Mouse (Mus musculus) MEL (cell line): ENCODE measurements around the gene Lims1. TPM values are rescaled to one million over a fixed set of nuclear protein-coding genes. Genes with fewer than 3 reads are reported as not detected.

ENCODE experiments used
- DNase-seq: peaks from one replicate; pipeline ENCODE4 v3.0.0; 2011; ENCODE audit warnings: low read depth, low spot score
- H3K27ac ChIP-seq: 2 replicates; pipeline ENCODE4 v1.5.1; 2012; ENCODE audit warnings: low read depth, mild to moderate bottlenecking, control low read depth, low read length, moderate library complexity; ENCODE audit not compliant: control insufficient read depth
- H3K27me3 ChIP-seq, 2 experiments: fragments of 150-350 bp in 1 of 2; sonication (generic) in 1 of 2; 2 replicates each; pipeline ENCODE4 v1.6.1; 2012; ENCODE audit warnings: low read length in 2 of 2, mild to moderate bottlenecking in 2 of 2, improper control_type of control experiment in 1 of 2, moderate library complexity in 1 of 2; ENCODE audit not compliant: insufficient read depth in 2 of 2, control insufficient read depth in 1 of 2
- H3K36me3 ChIP-seq, 2 experiments: 2 replicates each; pipeline ENCODE4 v1.6.1; 2012 to 2014; ENCODE audit warnings: low read length in 2 of 2, improper control_type of control experiment in 1 of 2, inconsistent platforms in 1 of 2, mild to moderate bottlenecking in 1 of 2; ENCODE audit not compliant: insufficient read depth in 2 of 2, control insufficient read depth in 1 of 2
- H3K4me1 ChIP-seq, 2 experiments: fragments of 150-350 bp in 1 of 2; sonication (generic) in 1 of 2; 2 replicates each; pipeline ENCODE4 v1.6.1; 2012; ENCODE audit warnings: low read length in 2 of 2, improper control_type of control experiment in 1 of 2, mild to moderate bottlenecking in 1 of 2; ENCODE audit not compliant: insufficient read depth in 2 of 2, control insufficient read depth in 1 of 2
- H3K4me3 ChIP-seq, 2 experiments: fragments of 150-350 bp in 1 of 2; sonication (generic) in 1 of 2; 2 replicates each; pipeline ENCODE4 v1.5.1; 2012; ENCODE audit warnings: low read depth in 2 of 2, low read length in 2 of 2, mild to moderate bottlenecking in 2 of 2, moderate library complexity in 2 of 2, control low read depth in 1 of 2, improper control_type of control experiment in 1 of 2; ENCODE audit not compliant: control insufficient read depth in 1 of 2, insufficient read depth in 1 of 2
- H3K79me2 ChIP-seq: 2 replicates; pipeline ENCODE4 v1.6.1; 2012; ENCODE audit warnings: mild to moderate bottlenecking, low read length, moderate library complexity; ENCODE audit not compliant: control insufficient read depth, poor library complexity, insufficient read depth
- H3K9ac ChIP-seq: 2 replicates; pipeline ENCODE4 v1.6.1; 2012; ENCODE audit warnings: low read depth, mild to moderate bottlenecking, control low read depth, low read length, moderate library complexity; ENCODE audit not compliant: control insufficient read depth, poor library complexity, severe bottlenecking
- H3K9me3 ChIP-seq: fragments of 150-350 bp; sonication (generic); replicated peaks from 2 replicates; pipeline ENCODE4 v1.6.1; 2012; ENCODE audit warnings: mild to moderate bottlenecking, low read length, improper control_type of control experiment, moderate library complexity; ENCODE audit not compliant: insufficient read depth
- BHLHE40 ChIP-seq: IDR thresholded peaks from 2 replicates; pipeline ENCODE4 v1.6.1; 2012; ENCODE audit warnings: low read depth, mild to moderate bottlenecking, inconsistent platforms, low read length, improper control_type of control experiment, borderline replicate concordance
- CTCF ChIP-seq, 3 experiments: IDR thresholded peaks in 2 of 3; conservative IDR thresholded peaks in 1 of 3; 2 replicates each; pipeline ENCODE4 v1.5.1; 2011 to 2012; ENCODE audit warnings: low read length in 3 of 3, low read depth in 2 of 3, mild to moderate bottlenecking in 2 of 3, improper control_type of control experiment in 1 of 3, inconsistent platforms in 1 of 3, mixed read lengths in 1 of 3, moderate library complexity in 1 of 3; ENCODE audit not compliant: control insufficient read depth in 1 of 3, insufficient read depth in 1 of 3, poor library complexity in 1 of 3, severe bottlenecking in 1 of 3
- ELF1 ChIP-seq: IDR thresholded peaks from 2 replicates; pipeline ENCODE4 v1.6.1; 2014; ENCODE audit warnings: low read depth, mild to moderate bottlenecking, inconsistent platforms, low read length, improper control_type of control experiment, moderate library complexity
- EP300 ChIP-seq, 2 experiments: IDR thresholded peaks; 2 replicates each; pipeline ENCODE4 v1.6.1; 2011; ENCODE audit warnings: improper control_type of control experiment in 2 of 2, low read length in 2 of 2, low read depth in 1 of 2, mild to moderate bottlenecking in 1 of 2
- ETS1 ChIP-seq: IDR thresholded peaks from 2 replicates; pipeline ENCODE4 v1.6.1; 2012; ENCODE audit warnings: low read depth, mild to moderate bottlenecking, inconsistent platforms, low read length, improper control_type of control experiment, moderate library complexity
- GABPA ChIP-seq: IDR thresholded peaks from 2 replicates; pipeline ENCODE4 v1.6.1; 2012; ENCODE audit warnings: low read depth, mild to moderate bottlenecking, inconsistent platforms, low read length, improper control_type of control experiment, moderate library complexity
- GATA1 ChIP-seq: IDR thresholded peaks from 2 replicates; pipeline ENCODE4 v1.6.1; 2011; ENCODE audit warnings: low read depth, low read length, improper control_type of control experiment
- HCFC1 ChIP-seq: IDR thresholded peaks from 2 replicates; pipeline ENCODE4 v1.6.1; 2012; ENCODE audit warnings: low read depth, mild to moderate bottlenecking, inconsistent platforms, low read length, improper control_type of control experiment, moderate library complexity
- JUND ChIP-seq: IDR thresholded peaks from 2 replicates; pipeline ENCODE4 v1.6.1; 2011; ENCODE audit warnings: low read depth, mild to moderate bottlenecking, improper control_type of control experiment, low read length
- MAFK ChIP-seq: IDR thresholded peaks from 2 replicates; pipeline ENCODE4 v1.6.1; 2011; ENCODE audit warnings: low read depth, mild to moderate bottlenecking, low read length, improper control_type of control experiment, borderline replicate concordance
- MAX ChIP-seq: IDR thresholded peaks from 2 replicates; pipeline ENCODE4 v1.6.1; 2011; ENCODE audit warnings: low read length, improper control_type of control experiment
- MAZ ChIP-seq: IDR thresholded peaks from 2 replicates; pipeline ENCODE4 v1.6.1; 2012; ENCODE audit warnings: low read depth, mild to moderate bottlenecking, inconsistent platforms, low read length, improper control_type of control experiment
- MEF2A ChIP-seq: IDR thresholded peaks from 2 replicates; pipeline ENCODE4 v1.6.1; 2014; ENCODE audit warnings: low read depth, mild to moderate bottlenecking, inconsistent platforms, low read length, improper control_type of control experiment; ENCODE audit not compliant: poor library complexity, insufficient replicate concordance, severe bottlenecking; ENCODE audit errors: extremely low read depth
- MXI1 ChIP-seq: IDR thresholded peaks from 2 replicates; pipeline ENCODE4 v1.6.1; 2011; ENCODE audit warnings: mild to moderate bottlenecking, low read depth, low read length, improper control_type of control experiment
- MYB ChIP-seq: IDR thresholded peaks from 2 replicates; pipeline ENCODE4 v1.6.1; 2011; ENCODE audit warnings: mild to moderate bottlenecking, low read depth, low read length, improper control_type of control experiment
- MYC ChIP-seq: IDR thresholded peaks from 2 replicates; pipeline ENCODE4 v1.6.1; 2011; ENCODE audit warnings: low read depth, mild to moderate bottlenecking, low read length, improper control_type of control experiment, moderate library complexity
- NRF1 ChIP-seq: IDR thresholded peaks from 2 replicates; pipeline ENCODE4 v1.6.1; 2014; ENCODE audit warnings: low read depth, mild to moderate bottlenecking, inconsistent platforms, low read length, improper control_type of control experiment, moderate library complexity; ENCODE audit not compliant: poor library complexity, insufficient read depth, severe bottlenecking
- POLR2AphosphoS5 ChIP-seq: IDR thresholded peaks from 2 replicates; pipeline ENCODE4 v1.6.1; 2012; ENCODE audit warnings: low read depth, borderline replicate concordance, mild to moderate bottlenecking, inconsistent platforms, low read length, moderate library complexity, mixed read lengths
- RCOR1 ChIP-seq: IDR thresholded peaks from 2 replicates; pipeline ENCODE4 v1.6.1; 2012; ENCODE audit warnings: low read depth, mild to moderate bottlenecking, inconsistent platforms, low read length, improper control_type of control experiment
- SIN3A ChIP-seq: IDR thresholded peaks from 2 replicates; pipeline ENCODE4 v1.6.1; 2012; ENCODE audit warnings: low read length, improper control_type of control experiment, inconsistent platforms
- TAL1 ChIP-seq: IDR thresholded peaks from 2 replicates; pipeline ENCODE4 v1.6.1; 2012; ENCODE audit warnings: mild to moderate bottlenecking, inconsistent platforms, low read length, moderate library complexity, mixed read lengths
- TBP ChIP-seq: IDR thresholded peaks from 2 replicates; pipeline ENCODE4 v1.8.0; 2011; ENCODE audit warnings: low read depth, low read length, improper control_type of control experiment
- TCF12 ChIP-seq: IDR thresholded peaks from 2 replicates; pipeline ENCODE4 v1.6.1; 2014; ENCODE audit warnings: low read depth, mild to moderate bottlenecking, inconsistent platforms, low read length, improper control_type of control experiment, moderate library complexity
- USF1 ChIP-seq: IDR thresholded peaks from 2 replicates; pipeline ENCODE4 v1.6.1; 2014; ENCODE audit warnings: low read depth, mild to moderate bottlenecking, inconsistent platforms, low read length, improper control_type of control experiment, moderate library complexity
- USF2 ChIP-seq, 2 experiments: IDR thresholded peaks; 2 replicates each; pipeline ENCODE4 v1.6.1; 2011 to 2012; ENCODE audit warnings: improper control_type of control experiment in 2 of 2, low read length in 2 of 2, borderline replicate concordance in 1 of 2, inconsistent platforms in 1 of 2, low read depth in 1 of 2, mild to moderate bottlenecking in 1 of 2; ENCODE audit not compliant: insufficient read depth in 1 of 2
- ZNF384 ChIP-seq: IDR thresholded peaks from 2 replicates; pipeline ENCODE4 v1.6.1; 2012; ENCODE audit warnings: low read depth, mild to moderate bottlenecking, inconsistent platforms, low read length, improper control_type of control experiment
- polyA plus RNA-seq, 2 experiments: library from polyadenylated mRNA; stranded (reverse) in 1 of 2; unstranded in 1 of 2; fragments of >175 nt in 1 of 2; fragments of >200 nt in 1 of 2; gene quantifications; 2 replicates each; pipeline versions ENCODE4 v1.2.1 to v1.2.4; 2012; ENCODE audit warnings: low replicate concordance in 2 of 2, low read depth in 1 of 2; ENCODE audit not compliant: insufficient read length in 2 of 2, insufficient read depth in 1 of 2, missing spikeins in 1 of 2
- total RNA-seq: library from RNA; depleted of rRNA; stranded (reverse); fragments of 300-350 nt; gene quantifications from 2 replicates; pipeline ENCODE4 v1.2.3, GENCODE M21; 2012

The Lims1 gene
- total and polyA plus RNA-seq, 3 experiments: 24.9 to 28.5 TPM; not detected in 1

DNA sequence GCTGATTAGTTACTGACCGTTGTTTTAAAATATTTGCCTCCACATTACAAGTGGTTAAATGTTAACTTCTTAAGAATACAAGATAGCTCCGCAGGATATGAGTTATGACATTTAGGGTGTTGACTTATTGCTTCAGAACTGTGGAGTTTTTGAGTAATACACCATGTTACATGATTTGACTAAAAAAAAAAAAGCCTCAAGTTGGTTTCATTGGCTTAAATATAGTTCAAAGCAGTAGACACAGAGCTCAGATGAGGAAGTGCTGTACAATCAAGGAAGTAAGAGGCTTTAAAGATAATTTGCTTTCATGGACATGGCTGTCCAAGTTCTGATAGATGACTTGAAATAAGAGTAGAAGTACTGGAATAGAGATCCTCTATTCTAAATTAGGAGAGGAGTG, 28.4 kb downstream of the Lims1 start (continued):
- peak; percentile 35; the same call in 1 of the 2 replicates for TF ChIP-seq BHLHE40
- TF ChIP-seq MYC: 0 out of 2 replicates have a peak, but pooled peaks have one; percentile 28
- TF ChIP-seq ELF1: peak; percentile 87
- peak; percentile 82 to 92 for TF ChIP-seq EP300 (IDR thresholded peaks at IDR 0.05; ENCODE audit: low read depth in 1 of 2, low read length in 2 of 2)
- no peak for TF ChIP-seq MYB
- TF ChIP-seq JUND: 0 out of 2 replicates have a peak, but pooled peaks have one; percentile 20
- TF ChIP-seq NRF1: no peak

DNA sequence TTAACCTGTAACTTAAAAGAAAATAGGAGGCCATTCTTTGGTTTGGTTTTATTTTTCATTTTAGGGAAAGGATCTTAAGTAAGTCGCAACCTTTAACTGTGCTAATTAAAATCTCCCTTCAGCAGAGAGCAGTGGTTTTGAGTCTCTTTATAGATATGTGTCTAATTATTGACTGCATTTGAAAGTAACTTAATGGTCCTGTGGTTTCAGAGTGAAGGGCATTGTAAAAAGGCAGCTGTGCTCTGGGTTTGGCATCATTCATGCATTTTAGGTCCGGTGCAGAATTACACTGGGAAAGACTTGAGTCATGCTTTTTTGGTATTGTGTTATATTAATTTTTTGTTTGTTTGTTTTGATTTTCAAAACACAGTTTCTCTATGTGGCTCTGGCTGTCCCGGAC, 29.1 kb downstream of the Lims1 start:
- Histone ChIP-seq H3K9ac (no peak overlapping the region; the same call in 1 of the 2 replicates), H3K36me3 (peaks cover 0 to 36% of the 10 kb centered on the region in 2 experiments; a peak in 2 of 4 replicates), H3K79me2 (no peaks in the 10 kb centered on the region), H3K27me3 (no peaks in the 10 kb centered on the region), H3K4me3 (no peak overlapping the region), H3K9me3 (no peaks in the 10 kb centered on the region), H3K4me1 (peaks cover 18 to 28% of the 10 kb centered on the region in 2 experiments), H3K27ac (no peak overlapping the region)
- TF ChIP-seq POLR2AphosphoS5: no peak
- TF ChIP-seq MAZ: no peak
- no peak for DNase-seq

GRCm38 (mm10) chr10:58354561-58354960, 31.3 kb downstream of the Lims1 start:
- H3K27ac ChIP-seq: no peak overlapping the region; the same call in 1 of the 2 replicates

More at GRCm38 (mm10) chr10:58354561-58354960, 31.3 kb downstream of the Lims1 start:
- Histone ChIP-seq H3K36me3 (peaks cover 0 to 36% of the 10 kb centered on the region in 2 experiments; a peak in 2 of 4 replicates), H3K9ac (no peak overlapping the region), H3K79me2 (no peaks in the 10 kb centered on the region), H3K9me3 (no peaks in the 10 kb centered on the region), H3K27me3 (no peaks in the 10 kb centered on the region), H3K4me1 (peaks cover 18 to 28% of the 10 kb centered on the region in 2 experiments), H3K4me3 (no peak overlapping the region)
- peak; percentile 87 for TF ChIP-seq SIN3A
- TF ChIP-seq TCF12: peak; percentile 98
- peak; percentile 94 for TF ChIP-seq GATA1
- peak; percentile 96 for TF ChIP-seq RCOR1
- no peak for TF ChIP-seq USF2 (IDR thresholded peaks at IDR 0.05; ENCODE audit: borderline replicate concordance in 1 of 2, insufficient read depth in 1 of 2, low read depth in 1 of 2, low read length in 2 of 2)
- TF ChIP-seq TAL1: peak; percentile 92
- no peak for TF ChIP-seq USF1
- peak; percentile 97 for TF ChIP-seq ETS1
- TF ChIP-seq CTCF (IDR thresholded peaks at IDR 0.05 in 2 of 3, conservative IDR thresholded peaks at IDR 0.05 in 1 of 3; ENCODE audit: control insufficient read depth in 1 of 3, insufficient read depth in 1 of 3, low read depth in 2 of 3, low read length in 3 of 3, poor library complexity in 1 of 3, severe bottlenecking in 1 of 3): no peak
- peak; percentile 67; the same call in 1 of the 2 replicates for TF ChIP-seq TBP
- TF ChIP-seq MEF2A: peak; percentile 100
- TF ChIP-seq ZNF384: peak; percentile 43; the same call in 1 of the 2 replicates
- peak; percentile 78 for TF ChIP-seq BHLHE40
- TF ChIP-seq MAX: peak; percentile 70
- peak; percentile 88 for TF ChIP-seq MXI1
- peak; percentile 91 to 95 for TF ChIP-seq EP300 (IDR thresholded peaks at IDR 0.05; ENCODE audit: low read depth in 1 of 2, low read length in 2 of 2)
- TF ChIP-seq MAFK: peak; percentile 86; the same call in 1 of the 2 replicates
- TF ChIP-seq GABPA: no peak
- TF ChIP-seq MAZ: peak; percentile 84; the same call in 1 of the 2 replicates
- TF ChIP-seq ELF1: 0 out of 2 replicates have a peak, but pooled peaks have one; percentile 30
- TF ChIP-seq HCFC1: no peak
- peak; percentile 83; the same call in 1 of the 2 replicates for TF ChIP-seq MYC
- peak; percentile 86 for DNase-seq
